Mouse (Mus musculus) splenic B cell, adult 2 months (primary cell): ENCODE measurements around the gene Rpl4.

Experiments used
- DNase-seq: peaks from one replicate; pipeline ENCODE4 v3.0.0-alpha.2; 2011; ENCODE audit warnings: low read depth, low spot score
- H3K27me3 ChIP-seq: 2 replicates; pipeline ENCODE4 v1.6.1; 2012; ENCODE audit warnings: mild to moderate bottlenecking, low read length, moderate library complexity, mixed read lengths; ENCODE audit not compliant: control insufficient read depth, poor library complexity, insufficient read depth, severe bottlenecking
- H3K36me3 ChIP-seq: 2 replicates; pipeline ENCODE4 v1.6.1; 2012; ENCODE audit warnings: mild to moderate bottlenecking, low read length, moderate library complexity, mixed read lengths; ENCODE audit not compliant: control insufficient read depth, poor library complexity, insufficient read depth, severe bottlenecking

The Rpl4 gene

GRCm38 (mm10) chr9:64216090-64216489 is 42.9 kb downstream of the Rpl4 start:
- no peaks in the 10 kb centered on the region; the same call in 1 of the 2 replicates for H3K27me3 ChIP-seq
- peaks cover 4% of the 10 kb centered on the region for H3K36me3 ChIP-seq
- no peak for DNase-seq

GRCm38 (mm10) chr9:64216641-64217040 is 43.5 kb downstream of the Rpl4 start:
- H3K36me3 ChIP-seq: peaks cover 4% of the 10 kb centered on the region
- H3K27me3 ChIP-seq: no peaks in the 10 kb centered on the region; the same call in 1 of the 2 replicates
- no peak for DNase-seq

GRCm38 (mm10) chr9:64217887-64218286 is 44.7 kb downstream of the Rpl4 start:
- H3K27me3 ChIP-seq: no peaks in the 10 kb centered on the region; the same call in 1 of the 2 replicates
- no peaks in the 10 kb centered on the region for H3K36me3 ChIP-seq
- DNase-seq: no peak

- no peak for DNase-seq
- Histone ChIP-seq H3K27me3 (no peaks in the 10 kb centered on the region; the same call in 1 of the 2 replicates), H3K36me3 (no peaks in the 10 kb centered on the region)
Measured at GRCm38 (mm10) chr9:64219305-64219704, 46.1 kb downstream of the Rpl4 start.

- no peaks in the 10 kb centered on the region; the same call in 1 of the 2 replicates for H3K27me3 ChIP-seq
- no peaks in the 10 kb centered on the region for H3K36me3 ChIP-seq
- DNase-seq: no peak
Measured at GRCm38 (mm10) chr9:64219772-64220420, 46.7 kb downstream of the Rpl4 start.

GRCm38 (mm10) chr9:64220603-64221002 is 47.4 kb downstream of the Rpl4 start:
- no peaks in the 10 kb centered on the region; the same call in 1 of the 2 replicates for H3K27me3 ChIP-seq
- no peaks in the 10 kb centered on the region for H3K36me3 ChIP-seq
- no peak for DNase-seq

GRCm38 (mm10) chr9:64221480-64221879 is 48.3 kb downstream of the Rpl4 start:
- DNase-seq: no peak
- no peaks in the 10 kb centered on the region for H3K36me3 ChIP-seq
- H3K27me3 ChIP-seq: no peaks in the 10 kb centered on the region; the same call in 1 of the 2 replicates

GRCm38 (mm10) chr9:64222098-64222497 is 48.9 kb downstream of the Rpl4 start:
- Histone ChIP-seq H3K36me3 (no peaks in the 10 kb centered on the region), H3K27me3 (no peaks in the 10 kb centered on the region; the same call in 1 of the 2 replicates)
- DNase-seq: no peak

GRCm38 (mm10) chr9:64225805-64226204 is 52.6 kb downstream of the Rpl4 start:
- Histone ChIP-seq H3K27me3 (no peaks in the 10 kb centered on the region), H3K36me3 (no peaks in the 10 kb centered on the region)
- no peak for DNase-seq

- Histone ChIP-seq H3K36me3 (no peaks in the 10 kb centered on the region), H3K27me3 (no peaks in the 10 kb centered on the region)
- no peak for DNase-seq
Measured at GRCm38 (mm10) chr9:64227736-64228135, 54.6 kb downstream of the Rpl4 start.
